ENCODE assay signal across 15 mouse cellular contexts in the genomic region with DNA sequence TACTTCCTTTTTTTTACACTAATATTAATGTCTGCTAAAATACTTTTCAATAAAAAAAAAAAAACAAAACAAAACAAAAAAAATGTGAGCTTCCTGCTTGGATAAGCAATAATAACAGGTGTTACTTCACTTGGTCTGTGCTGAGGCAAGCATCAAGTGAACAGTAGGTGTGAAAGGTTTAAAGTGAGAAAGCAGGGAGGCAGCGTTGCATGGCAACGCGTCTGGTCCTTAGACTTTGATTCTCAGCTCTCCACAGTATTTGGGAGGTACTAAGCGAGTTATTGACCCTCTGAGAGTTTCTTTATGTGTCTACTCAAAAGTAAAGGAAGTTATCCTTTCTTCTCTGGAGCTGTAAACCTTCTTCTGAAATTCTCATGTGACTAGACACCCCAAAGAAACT.
"Had no signal": no experiment of that assay in that cellular context is flagged by ENCODE, and none has a peak within 500 bp of the region (broad histone marks: within the 10 kb centered on the region; RNA-seq: fewer than 3 reads in every experiment).

No protein-coding gene starts in this region.

- H3K4me1 ChIP-seq: liver, embryonic 13.5 days had no signal

- DNase-seq: kidney, adult 11 months; kidney, adult 8-10 months; kidney, postnatal 10 days; kidney, postnatal 36 days; layer of hippocampus, postnatal 36 days; liver, embryonic 13.5 days; lung, adult 2 months; lung, postnatal 14 days; lung, postnatal 4 days; midbrain, embryonic 14.5 days; thymus, adult 18-20 months; thymus, postnatal 36 days had no signal

- H3K27ac ChIP-seq: kidney, embryonic 15.5 days; liver, embryonic 13.5 days; stomach, postnatal 0 days had no signal

- H3K9ac ChIP-seq: kidney, embryonic 15.5 days; liver, embryonic 13.5 days had no signal

- H3K36me3 ChIP-seq: kidney, embryonic 15.5 days; liver, embryonic 13.5 days had no signal

- H3K9me3 ChIP-seq: kidney, embryonic 15.5 days; liver, embryonic 13.5 days had no signal

- H3K27me3 ChIP-seq: kidney, embryonic 15.5 days; liver, embryonic 13.5 days had no signal

- H3K4me3 ChIP-seq: kidney, embryonic 15.5 days; liver, embryonic 13.5 days had no signal

- H3K4me2 ChIP-seq: kidney, embryonic 15.5 days; liver, embryonic 13.5 days; midbrain, embryonic 11.5 days had no signal
